Mouse (Mus musculus): ENCODE data around the gene Hoxb1. TPM values are rescaled to one million over a fixed set of nuclear protein-coding genes. Genes with fewer than 3 reads are reported as not detected.
A peak's percentile ranks its signal among the peaks of the same experiment; 100 is the strongest.

Gene Hoxb1
- polyA plus RNA-seq, 1 experiment from 2014 or later, result 0.15 TPM

DNA sequence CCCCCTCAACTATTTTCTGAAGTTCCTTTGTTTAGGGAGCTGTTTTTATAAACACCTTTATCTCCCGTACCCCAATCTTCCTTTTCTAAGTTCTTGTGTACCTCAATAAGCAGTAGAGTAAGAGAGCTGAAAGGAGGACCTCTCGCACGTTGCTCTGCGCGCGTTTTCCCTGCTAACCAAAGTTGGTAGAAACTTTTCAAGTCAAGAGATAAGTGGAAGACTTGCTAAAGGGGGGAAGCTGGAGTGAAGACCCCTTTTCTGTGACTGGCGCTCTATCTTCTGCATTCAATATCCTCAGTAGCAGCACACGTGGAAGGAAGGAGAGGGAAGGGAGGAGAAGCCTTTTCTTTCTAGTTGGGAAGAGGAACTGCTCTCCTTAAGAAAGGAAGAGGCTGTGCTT lies 40.6 kb upstream of the Hoxb1 start:
- no peak for DNase-seq (ENCODE audit: low spot score)
- Histone ChIP-seq H3K9me3 (replicated peaks) (no peaks in the 10 kb centered on the region), H3K27ac (replicated peaks) (no peak overlapping the region), H3K4me1 (peaks cover 3% of the 10 kb centered on the region; the same call in 1 of the 2 replicates), H3K27me3 (ENCODE audit: low read depth, poor library complexity, severe bottlenecking) (peaks cover 100% of the 10 kb centered on the region), H3K4me3 (no peak overlapping the region), H3K36me3 (no peaks in the 10 kb centered on the region)
- 2% methylated on average over 8 of the region's 8 CpGs for WGBS

DNA sequence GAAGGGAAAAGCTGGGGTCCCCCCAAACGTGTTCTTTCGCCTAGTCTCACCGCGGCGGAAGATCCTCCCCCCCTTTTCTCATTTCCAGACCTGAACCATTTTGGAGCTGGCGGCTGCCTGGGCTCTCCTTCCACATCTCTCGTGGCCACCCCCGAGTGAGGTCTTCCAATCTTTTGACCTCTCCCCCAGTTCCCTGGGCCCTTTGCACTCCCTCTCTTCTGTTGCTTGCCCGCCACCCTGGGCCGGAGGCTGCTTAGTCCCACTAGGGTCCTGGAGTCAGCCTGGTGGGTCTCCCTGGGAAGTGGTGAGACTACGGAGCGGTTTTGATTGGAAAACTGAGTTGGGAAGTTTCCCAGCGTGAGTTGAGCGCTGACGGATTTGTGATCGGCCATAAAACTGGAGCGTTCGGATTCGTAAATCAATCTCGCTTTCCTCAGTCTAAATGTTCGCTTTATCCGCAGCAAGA lies 39.8 kb upstream of the Hoxb1 start:
- DNase-seq (ENCODE audit: low spot score), result no peak
- Histone ChIP-seq H3K27me3 (ENCODE audit: low read depth, poor library complexity, severe bottlenecking) (peaks cover 100% of the 10 kb centered on the region), H3K27ac (replicated peaks) (no peak overlapping the region), H3K9me3 (replicated peaks) (no peaks in the 10 kb centered on the region), H3K36me3 (no peaks in the 10 kb centered on the region), H3K4me3 (no peak overlapping the region), H3K4me1 (no peaks in the 10 kb centered on the region)
- 2% methylated on average over 22 of the region's 22 CpGs for WGBS

DNA sequence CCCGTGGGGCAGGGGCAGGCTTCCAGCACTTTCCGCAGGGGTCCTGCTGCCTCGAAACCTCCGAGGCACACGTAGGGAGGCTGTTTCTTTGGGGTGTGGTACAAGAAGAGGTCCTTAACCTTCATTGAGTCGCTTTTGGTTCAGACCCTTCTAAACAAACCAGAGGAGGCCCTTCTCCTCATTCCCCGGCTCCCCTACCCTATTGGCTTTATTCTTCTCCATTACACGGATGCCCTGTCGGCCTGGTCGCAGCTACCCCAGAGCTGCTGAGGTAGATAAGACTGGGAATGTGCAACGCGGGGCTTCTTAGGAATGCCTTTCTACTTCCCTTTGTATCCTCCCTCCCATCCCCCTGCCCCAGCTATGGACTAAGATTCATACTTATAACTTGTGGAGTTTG lies 38.8 kb upstream of the Hoxb1 start:
- 2% methylated on average over 12 of the region's 12 CpGs for WGBS
- H3K27ac ChIP-seq (replicated peaks), result no peak overlapping the region
- H3K4me3 ChIP-seq, result no peak overlapping the region
- no peak for DNase-seq (ENCODE audit: low spot score)
- H3K9me3 ChIP-seq (replicated peaks), result no peaks in the 10 kb centered on the region
- H3K4me1 ChIP-seq, result no peaks in the 10 kb centered on the region
- no peaks in the 10 kb centered on the region for H3K36me3 ChIP-seq
- H3K27me3 ChIP-seq (ENCODE audit: low read depth, poor library complexity, severe bottlenecking), result peaks cover 100% of the 10 kb centered on the region

DNA sequence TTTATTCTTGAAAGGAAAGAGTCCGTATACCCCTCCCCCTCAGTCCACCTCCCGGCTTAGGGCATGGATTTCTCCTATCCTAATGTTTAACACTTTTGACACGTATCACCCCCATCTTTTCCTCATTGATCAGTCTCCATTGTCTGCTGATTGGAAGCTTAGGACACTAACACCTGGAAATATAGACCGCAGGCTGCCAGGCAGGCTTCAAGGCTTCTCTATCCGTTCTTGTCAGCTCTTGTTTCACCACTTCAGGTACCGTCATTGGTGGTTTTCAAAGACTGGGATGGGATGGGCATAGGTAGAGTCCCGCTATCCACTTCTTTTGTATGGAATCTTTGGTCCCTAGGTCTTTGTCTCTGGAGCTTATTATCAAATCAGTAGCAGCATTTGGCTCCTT lies 38.4 kb upstream of the Hoxb1 start:
- no peak for DNase-seq (ENCODE audit: low spot score)
- no peak overlapping the region for H3K27ac ChIP-seq (replicated peaks)
- H3K4me1 ChIP-seq, result no peaks in the 10 kb centered on the region
- no peaks in the 10 kb centered on the region for H3K36me3 ChIP-seq
- 3% methylated on average over 7 of the region's 7 CpGs for WGBS
- H3K9me3 ChIP-seq (replicated peaks), result no peaks in the 10 kb centered on the region
- H3K27me3 ChIP-seq (ENCODE audit: low read depth, poor library complexity, severe bottlenecking), result peaks cover 100% of the 10 kb centered on the region
- no peak overlapping the region for H3K4me3 ChIP-seq

DNA sequence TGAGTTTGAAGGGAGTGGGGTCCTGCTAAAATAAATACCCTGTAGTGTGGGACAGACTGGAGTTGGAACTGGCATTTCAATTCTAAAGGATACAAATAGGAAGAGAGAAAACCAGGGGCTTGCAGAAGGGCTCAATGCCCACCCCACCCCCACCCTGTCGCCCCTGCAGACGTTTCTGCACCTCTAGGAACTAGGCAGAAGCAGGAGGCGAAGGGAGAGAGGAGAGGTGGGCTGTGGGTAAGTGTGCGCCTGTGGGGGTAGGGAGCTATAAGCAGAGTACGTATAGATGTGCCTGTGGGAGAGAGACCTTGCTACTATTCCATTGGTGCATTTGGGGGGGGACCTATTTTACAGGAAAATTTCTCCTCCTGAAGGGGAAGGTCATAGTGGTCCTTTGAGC lies 37.8 kb upstream of the Hoxb1 start:
- no peak for DNase-seq (ENCODE audit: low spot score)
- Histone ChIP-seq H3K27ac (replicated peaks) (no peak overlapping the region), H3K4me3 (no peak overlapping the region)

GRCm38 (mm10) chr11:96328605-96329004 lies 36.9 kb upstream of the Hoxb1 start:
- no peaks in the 10 kb centered on the region for H3K9me3 ChIP-seq (replicated peaks)
- H3K36me3 ChIP-seq, result no peaks in the 10 kb centered on the region
- H3K4me3 ChIP-seq, result no peak overlapping the region
- H3K4me1 ChIP-seq, result peaks cover 4% of the 10 kb centered on the region; the same call in 1 of the 2 replicates
- WGBS, result 10% methylated on average over 8 of the region's 8 CpGs
- DNase-seq (ENCODE audit: low spot score), result no peak
- H3K27me3 ChIP-seq (ENCODE audit: low read depth, poor library complexity, severe bottlenecking), result peaks cover 100% of the 10 kb centered on the region
- H3K27ac ChIP-seq (replicated peaks), result no peak overlapping the region

More for the DNA sequence above, 37.8 kb upstream of the Hoxb1 start:
- Histone ChIP-seq H3K27me3 (ENCODE audit: low read depth, poor library complexity, severe bottlenecking) (peaks cover 100% of the 10 kb centered on the region), H3K4me1 (peaks cover 3% of the 10 kb centered on the region; the same call in 1 of the 2 replicates), H3K9me3 (replicated peaks) (no peaks in the 10 kb centered on the region), H3K36me3 (no peaks in the 10 kb centered on the region)
- WGBS, result 0% methylated on average over 5 of the region's 5 CpGs

GRCm38 (mm10) chr11:96332105-96332504 lies 33.4 kb upstream of the Hoxb1 start:
- Histone ChIP-seq H3K36me3 (no peaks in the 10 kb centered on the region), H3K4me1 (peaks cover 4% of the 10 kb centered on the region; the same call in 1 of the 2 replicates), H3K4me3 (no peak overlapping the region), H3K27ac (replicated peaks) (no peak overlapping the region), H3K9me3 (replicated peaks) (no peaks in the 10 kb centered on the region), H3K27me3 (ENCODE audit: low read depth, poor library complexity, severe bottlenecking) (peaks cover 100% of the 10 kb centered on the region)
- no peak for DNase-seq (ENCODE audit: low spot score)
- under 1% methylated on average over 8 of the region's 8 CpGs for WGBS

GRCm38 (mm10) chr11:96332618-96333032 lies 32.9 kb upstream of the Hoxb1 start:
- Histone ChIP-seq H3K36me3 (no peaks in the 10 kb centered on the region), H3K4me3 (peak overlapping the region; percentile 16; the same call in 1 of the 2 replicates), H3K4me1 (peaks cover 4% of the 10 kb centered on the region; the same call in 1 of the 2 replicates), H3K9me3 (replicated peaks) (no peaks in the 10 kb centered on the region), H3K27ac (replicated peaks) (no peak overlapping the region), H3K27me3 (ENCODE audit: low read depth, poor library complexity, severe bottlenecking) (peaks cover 100% of the 10 kb centered on the region)
- no peak for DNase-seq (ENCODE audit: low spot score)
- under 1% methylated on average over 35 of the region's 35 CpGs for WGBS

DNA sequence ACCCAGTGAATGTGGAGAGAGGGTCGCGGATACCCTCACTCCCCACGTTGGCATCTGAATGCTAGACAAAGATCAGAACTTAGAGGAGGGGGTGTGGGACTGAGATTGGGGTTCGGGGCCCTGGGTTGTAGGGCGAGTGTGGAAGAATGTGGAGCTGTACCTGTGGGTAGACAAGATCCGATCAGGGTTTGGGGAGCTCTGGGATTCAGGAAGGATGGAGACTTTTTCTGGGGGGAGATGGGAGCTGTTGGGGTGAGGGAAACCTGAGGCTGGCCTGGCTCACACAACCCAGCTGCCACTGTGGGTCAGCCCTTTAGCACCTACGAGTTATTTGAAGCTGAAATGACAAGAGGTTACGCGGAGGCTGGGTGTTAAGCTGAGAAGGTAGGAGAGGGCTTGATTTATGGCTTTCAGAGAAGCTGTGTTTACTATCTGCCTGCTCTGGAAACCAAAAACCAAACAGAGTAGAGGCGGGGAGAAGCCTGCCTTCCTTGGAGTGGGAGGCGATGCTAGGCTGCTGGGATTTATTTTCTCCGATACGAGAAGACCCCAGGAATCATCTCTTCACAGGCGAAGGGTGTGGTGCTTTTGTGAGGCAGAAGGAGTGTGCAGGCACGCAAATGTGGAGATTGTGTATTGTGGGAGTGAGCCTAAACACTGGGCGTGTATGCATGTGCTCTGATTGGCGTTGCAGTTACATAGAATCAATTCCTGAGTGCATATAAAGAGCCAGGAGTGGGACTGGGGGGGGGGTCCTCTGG lies 32.1 kb upstream of the Hoxb1 start:
- Histone ChIP-seq H3K9me3 (replicated peaks) (no peaks in the 10 kb centered on the region), H3K4me3 (no peak overlapping the region), H3K4me1 (peaks cover 4% of the 10 kb centered on the region; the same call in 1 of the 2 replicates), H3K27ac (replicated peaks) (no peak overlapping the region), H3K27me3 (ENCODE audit: low read depth, poor library complexity, severe bottlenecking) (peaks cover 100% of the 10 kb centered on the region), H3K36me3 (no peaks in the 10 kb centered on the region)
- WGBS, result 1% methylated on average over 17 of the region's 17 CpGs
- no peak for DNase-seq (ENCODE audit: low spot score)

DNA sequence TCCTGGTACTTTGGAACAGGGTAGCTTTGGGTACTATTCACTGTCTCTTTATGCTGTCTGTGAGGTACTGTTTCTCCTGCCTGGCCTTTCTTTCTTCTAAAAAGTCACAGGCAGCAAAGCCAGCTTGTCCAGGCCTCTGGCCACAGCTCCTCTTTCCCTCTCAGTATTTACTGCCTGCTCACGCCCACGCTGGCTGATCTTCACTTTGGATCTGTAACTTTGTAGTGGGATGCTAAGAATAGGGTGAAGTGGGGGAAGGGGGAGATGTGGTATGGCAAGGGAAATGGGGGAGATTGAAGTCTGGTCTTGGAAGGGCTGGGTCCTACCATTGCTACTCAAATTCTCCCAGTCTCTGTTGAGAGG lies 31.6 kb upstream of the Hoxb1 start:
- WGBS, result 2% methylated on average over 2 of the region's 2 CpGs
- no peak overlapping the region for H3K4me3 ChIP-seq
- H3K27ac ChIP-seq (replicated peaks), result no peak overlapping the region
- no peaks in the 10 kb centered on the region for H3K9me3 ChIP-seq (replicated peaks)
- peaks cover 100% of the 10 kb centered on the region for H3K27me3 ChIP-seq (ENCODE audit: low read depth, poor library complexity, severe bottlenecking)
- H3K36me3 ChIP-seq, result no peaks in the 10 kb centered on the region
- H3K4me1 ChIP-seq, result peaks cover 4% of the 10 kb centered on the region; the same call in 1 of the 2 replicates
- DNase-seq (ENCODE audit: low spot score), result no peak

- Histone ChIP-seq H3K36me3 (no peaks in the 10 kb centered on the region), H3K4me3 (no peak overlapping the region), H3K4me1 (peaks cover 4% of the 10 kb centered on the region; the same call in 1 of the 2 replicates)
Measured at GRCm38 (mm10) chr11:96334998-96335397, 30.6 kb upstream of the Hoxb1 start.

DNA sequence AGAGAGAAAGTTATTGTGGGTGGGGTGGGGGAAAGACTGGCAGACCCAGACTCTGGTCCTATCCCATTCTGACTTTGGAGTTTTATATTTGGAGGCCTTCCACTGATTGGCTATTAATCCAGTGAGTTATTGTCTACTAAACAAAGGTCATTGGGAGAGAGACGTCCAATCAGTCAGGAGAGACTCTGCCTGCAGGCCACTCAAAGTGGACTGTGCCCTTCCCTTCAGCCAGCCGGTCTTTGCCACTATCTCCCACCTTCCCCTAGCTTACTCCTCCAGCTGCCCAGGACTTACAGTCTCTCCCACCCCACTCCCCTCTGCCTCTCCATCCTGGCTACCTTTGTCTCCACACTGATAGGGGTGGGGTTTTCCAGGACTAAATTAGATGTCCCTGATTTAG lies 29.0 kb upstream of the Hoxb1 start:
- H3K4me3 ChIP-seq, result no peak overlapping the region
- 7% methylated on average over 2 of the region's 2 CpGs for WGBS
- peaks cover 8% of the 10 kb centered on the region; the same call in 1 of the 2 replicates for H3K4me1 ChIP-seq
- peaks cover 100% of the 10 kb centered on the region for H3K27me3 ChIP-seq (ENCODE audit: low read depth, poor library complexity, severe bottlenecking)
- no peak for DNase-seq (ENCODE audit: low spot score)
- H3K9me3 ChIP-seq (replicated peaks), result no peaks in the 10 kb centered on the region
- H3K36me3 ChIP-seq, result no peaks in the 10 kb centered on the region
- H3K27ac ChIP-seq (replicated peaks), result no peak overlapping the region

More at GRCm38 (mm10) chr11:96334998-96335397, 30.6 kb upstream of the Hoxb1 start:
- WGBS, result 37% methylated on average over 3 of the region's 3 CpGs
- Histone ChIP-seq H3K27me3 (ENCODE audit: low read depth, poor library complexity, severe bottlenecking) (peaks cover 100% of the 10 kb centered on the region), H3K9me3 (replicated peaks) (no peaks in the 10 kb centered on the region), H3K27ac (replicated peaks) (no peak overlapping the region)
- DNase-seq (ENCODE audit: low spot score), result no peak

DNA sequence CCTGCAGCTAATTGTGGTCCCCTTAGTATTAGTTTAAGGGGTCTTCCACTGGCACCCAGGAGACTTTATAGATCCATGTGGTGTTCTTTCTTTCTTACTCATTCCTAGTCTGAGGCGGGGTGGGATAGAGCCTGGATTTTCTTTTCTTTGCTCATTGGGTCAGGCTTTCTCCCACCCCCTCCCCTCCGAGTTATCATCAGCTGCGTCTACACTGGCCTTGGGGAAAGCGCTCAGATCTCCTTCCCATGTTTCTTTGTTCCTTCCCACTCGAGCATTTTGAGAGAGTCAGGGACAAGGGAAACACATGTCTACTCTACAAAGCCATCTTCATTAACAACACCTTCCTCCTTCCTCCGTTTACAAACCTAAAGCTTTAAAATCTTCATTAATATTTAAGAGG lies 28.5 kb upstream of the Hoxb1 start:
- peaks cover 100% of the 10 kb centered on the region for H3K27me3 ChIP-seq (ENCODE audit: low read depth, poor library complexity, severe bottlenecking)
- DNase-seq (ENCODE audit: low spot score), result no peak
- under 1% methylated on average over 6 of the region's 6 CpGs for WGBS
- H3K4me3 ChIP-seq, result no peak overlapping the region
- H3K36me3 ChIP-seq, result no peaks in the 10 kb centered on the region
- peaks cover 12% of the 10 kb centered on the region; the same call in 1 of the 2 replicates for H3K4me1 ChIP-seq
- H3K27ac ChIP-seq (replicated peaks), result no peak overlapping the region
- H3K9me3 ChIP-seq (replicated peaks), result no peaks in the 10 kb centered on the region

Data from midbrain, embryonic 10.5 days (tissue).